Mouse (Mus musculus) heart, postnatal 0 days (tissue): ENCODE results near the gene Gosr2.

Source experiments
- CTCF ChIP-seq: IDR thresholded peaks from 2 replicates; pipeline ENCODE4 v1.5.1; 2016; ENCODE audit warnings: antibody characterized with exemption, control low read depth, low read depth
- EP300 ChIP-seq: IDR thresholded peaks from 2 replicates; pipeline ENCODE4 v1.6.1; 2016; ENCODE audit warnings: antibody characterized with exemption, low read depth

DNA sequence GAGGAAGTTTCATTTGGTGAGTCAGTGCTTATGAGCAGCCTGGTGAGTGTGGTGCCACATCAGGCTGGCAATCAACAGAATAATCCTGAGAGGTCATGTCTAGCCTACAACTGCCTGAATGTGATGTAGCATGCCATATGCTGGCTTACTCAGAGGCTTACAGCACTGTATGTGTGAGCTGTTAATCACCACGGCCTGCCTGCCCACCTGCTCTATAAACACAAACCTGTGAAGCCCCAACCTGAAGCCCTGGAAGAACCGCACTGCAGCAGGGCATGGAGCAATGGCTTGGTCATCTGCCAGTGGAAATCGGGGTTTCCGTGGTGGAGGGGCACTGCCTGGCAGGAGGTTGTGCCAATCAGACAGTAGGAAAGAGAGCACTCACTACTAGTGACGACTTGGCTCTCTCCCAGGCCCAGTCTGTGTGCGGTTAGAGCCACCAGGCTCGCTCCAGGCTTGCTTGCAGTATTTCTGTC is 12.4 kb downstream of the Gosr2 start:
- TF ChIP-seq CTCF (no peak), EP300 (no peak)
